Mouse (Mus musculus) macrophage (primary cell): ENCODE data around the gene Ripply3. TPM values are rescaled to one million over a fixed set of nuclear protein-coding genes. Genes with fewer than 3 reads are reported as not detected.

Experiments
- H3K27ac ChIP-seq: fragments of 350-480 bp; formaldehyde crosslinking; 2 replicates; pipeline ENCODE4 v1.9.0; 2021
- H3K36me3 ChIP-seq: fragments of 350-480 bp; formaldehyde crosslinking; 2 replicates; pipeline ENCODE4 v1.9.0; 2021; ENCODE audit errors: inconsistent target
- H3K4me3 ChIP-seq: fragments of 350-480 bp; formaldehyde crosslinking; 2 replicates; pipeline ENCODE4 v1.9.0; 2021; ENCODE audit errors: inconsistent target
- H3K79me2 ChIP-seq: fragments of 350-480 bp; formaldehyde crosslinking; 2 replicates; pipeline ENCODE4 v1.9.0; 2021; ENCODE audit errors: inconsistent target
- WGBS: methylation state at CpG from one replicate; pipeline ENCODE4 v1.1.7; 2026; ENCODE audit warnings: inconsistent platforms; ENCODE audit not compliant: missing documents; 5-methylcytosine and 5-hydroxymethylcytosine counted together
- polyA plus RNA-seq: library from polyadenylated mRNA; stranded (reverse); fragments of 250-400 nt; gene quantifications from 3 replicates; pipeline ENCODE4 v1.2.4, GENCODE M21; 2018; ENCODE audit warnings: inconsistent platforms

Gene Ripply3
- polyA plus RNA-seq, 1 experiment from 2014 or later = not detected

DNA sequence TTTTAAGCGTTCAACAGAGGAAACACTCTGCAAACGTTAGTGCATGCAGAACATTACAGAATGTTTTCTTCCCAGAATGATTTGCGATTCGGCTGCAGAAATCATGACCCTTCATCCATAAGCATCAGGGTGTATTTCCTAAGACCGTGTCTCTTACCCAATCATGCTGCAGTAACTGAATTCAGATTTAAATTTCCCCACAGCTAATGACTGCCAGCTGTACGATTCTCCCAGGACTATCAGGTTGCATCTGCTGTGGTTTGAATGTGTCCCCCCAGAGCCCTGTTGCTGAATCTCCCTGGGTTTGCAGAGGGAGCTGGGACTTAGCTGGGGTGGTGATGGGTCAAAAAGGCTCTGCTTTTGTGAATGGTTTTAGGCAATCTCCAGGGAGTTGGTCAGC is 20.3 kb upstream of the Ripply3 start:
- Histone ChIP-seq H3K4me3 (no peak overlapping the region), H3K79me2 (no peaks in the 10 kb centered on the region), H3K27ac (no peak overlapping the region), H3K36me3 (no peaks in the 10 kb centered on the region)
- WGBS = 56% methylated on average over 6 of the region's 6 CpGs

DNA sequence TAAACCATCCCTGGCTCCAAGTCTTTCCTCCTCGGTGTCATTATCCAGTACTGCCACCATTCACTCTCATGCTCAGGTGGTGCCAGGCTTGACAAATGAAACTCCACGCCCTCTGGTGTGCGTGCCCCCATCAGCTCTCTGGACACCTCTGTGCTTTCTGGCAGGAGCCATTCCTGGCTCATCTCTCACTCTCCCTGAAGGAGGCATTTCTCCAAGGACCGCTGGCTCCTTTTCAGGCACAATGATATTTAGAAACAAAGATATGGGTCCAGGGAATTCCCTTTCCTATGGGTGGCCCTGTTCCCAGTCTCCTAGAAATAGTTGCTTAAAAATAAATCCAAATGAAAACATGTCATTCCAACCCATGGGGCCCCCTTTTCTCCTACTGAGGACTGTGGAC is 19.2 kb upstream of the Ripply3 start:
- no peak overlapping the region for H3K27ac ChIP-seq
- no peaks in the 10 kb centered on the region for H3K36me3 ChIP-seq
- WGBS = 94% methylated on average over 4 of the region's 4 CpGs
- no peak overlapping the region for H3K4me3 ChIP-seq
- H3K79me2 ChIP-seq = no peaks in the 10 kb centered on the region

DNA sequence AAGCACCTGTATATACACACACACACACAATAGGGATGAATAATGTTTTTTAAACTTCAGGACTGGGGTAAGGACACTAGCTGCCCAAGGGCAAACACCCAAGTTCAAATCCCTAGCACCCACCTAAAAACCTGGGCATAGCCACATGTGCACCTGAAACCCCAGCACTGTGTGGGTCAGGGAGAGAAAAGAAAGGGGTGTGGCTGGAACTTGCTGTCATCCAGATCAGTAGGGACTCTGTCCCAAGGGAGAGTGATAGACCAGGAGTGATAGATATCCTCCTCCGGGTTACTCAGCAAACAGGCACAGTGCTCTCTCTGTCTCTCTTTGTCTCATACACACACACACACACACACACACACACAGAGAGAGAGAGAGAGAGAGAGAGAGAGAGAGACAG is 16.8 kb upstream of the Ripply3 start:
- H3K27ac ChIP-seq = no peak overlapping the region
- 80% methylated on average over 1 of the region's 1 CpGs for WGBS
- no peak overlapping the region for H3K4me3 ChIP-seq
- no peaks in the 10 kb centered on the region for H3K36me3 ChIP-seq
- no peaks in the 10 kb centered on the region for H3K79me2 ChIP-seq

DNA sequence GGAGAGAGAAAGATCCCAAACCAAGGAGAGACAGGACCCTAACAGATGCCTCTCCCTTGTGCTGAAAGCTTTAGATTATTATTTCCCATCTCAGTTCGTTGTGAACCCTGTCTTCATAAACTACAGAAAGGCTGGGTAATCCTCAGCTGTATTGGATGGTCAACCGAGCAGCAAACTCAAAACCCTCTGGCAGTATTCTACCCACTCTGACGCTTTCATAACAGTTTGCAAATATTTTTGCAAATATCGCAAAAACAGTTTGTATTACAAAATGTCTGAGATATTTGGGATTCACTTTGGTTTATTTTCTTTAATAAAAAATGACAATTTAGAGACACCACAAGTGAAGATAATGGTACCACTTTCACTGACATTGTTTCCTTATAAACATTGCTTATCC is 16.3 kb upstream of the Ripply3 start:
- Histone ChIP-seq H3K36me3 (no peaks in the 10 kb centered on the region), H3K27ac (no peak overlapping the region), H3K79me2 (no peaks in the 10 kb centered on the region), H3K4me3 (peak overlapping the region; percentile 62; the same call in 1 of the 2 replicates)
- 88% methylated on average over 4 of the region's 4 CpGs for WGBS

DNA sequence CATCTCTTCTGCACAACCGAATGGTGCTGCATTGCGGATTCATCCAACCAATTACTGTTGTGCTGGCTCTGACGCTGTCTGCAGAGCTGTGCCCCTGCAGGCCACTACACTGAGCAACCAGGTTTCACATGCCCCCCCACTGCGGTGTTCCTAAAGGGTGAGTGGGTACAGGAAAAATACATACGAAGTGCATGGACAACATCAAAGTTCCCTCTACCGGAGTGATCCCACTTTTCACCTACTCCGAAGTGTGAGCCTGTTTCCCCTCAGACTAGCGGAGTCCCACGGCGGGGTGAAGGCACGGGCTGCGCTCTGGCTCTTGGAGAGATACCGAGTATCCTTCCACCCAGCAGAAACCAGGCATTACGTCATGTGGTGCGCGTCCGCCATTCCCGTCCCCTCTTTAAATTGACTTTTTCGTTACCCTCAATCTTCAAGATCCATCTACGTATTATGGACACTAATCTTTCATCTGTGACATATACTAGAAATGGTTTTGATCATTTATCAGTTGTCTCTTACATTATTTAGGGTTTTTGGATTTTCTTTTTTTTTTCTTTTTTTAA is 15.5 kb upstream of the Ripply3 start:
- H3K79me2 ChIP-seq = no peaks in the 10 kb centered on the region
- peak overlapping the region; percentile 62 for H3K4me3 ChIP-seq
- under 1% methylated on average over 20 of the region's 20 CpGs for WGBS
- H3K27ac ChIP-seq = peak overlapping the region; percentile 87
- no peaks in the 10 kb centered on the region for H3K36me3 ChIP-seq

DNA sequence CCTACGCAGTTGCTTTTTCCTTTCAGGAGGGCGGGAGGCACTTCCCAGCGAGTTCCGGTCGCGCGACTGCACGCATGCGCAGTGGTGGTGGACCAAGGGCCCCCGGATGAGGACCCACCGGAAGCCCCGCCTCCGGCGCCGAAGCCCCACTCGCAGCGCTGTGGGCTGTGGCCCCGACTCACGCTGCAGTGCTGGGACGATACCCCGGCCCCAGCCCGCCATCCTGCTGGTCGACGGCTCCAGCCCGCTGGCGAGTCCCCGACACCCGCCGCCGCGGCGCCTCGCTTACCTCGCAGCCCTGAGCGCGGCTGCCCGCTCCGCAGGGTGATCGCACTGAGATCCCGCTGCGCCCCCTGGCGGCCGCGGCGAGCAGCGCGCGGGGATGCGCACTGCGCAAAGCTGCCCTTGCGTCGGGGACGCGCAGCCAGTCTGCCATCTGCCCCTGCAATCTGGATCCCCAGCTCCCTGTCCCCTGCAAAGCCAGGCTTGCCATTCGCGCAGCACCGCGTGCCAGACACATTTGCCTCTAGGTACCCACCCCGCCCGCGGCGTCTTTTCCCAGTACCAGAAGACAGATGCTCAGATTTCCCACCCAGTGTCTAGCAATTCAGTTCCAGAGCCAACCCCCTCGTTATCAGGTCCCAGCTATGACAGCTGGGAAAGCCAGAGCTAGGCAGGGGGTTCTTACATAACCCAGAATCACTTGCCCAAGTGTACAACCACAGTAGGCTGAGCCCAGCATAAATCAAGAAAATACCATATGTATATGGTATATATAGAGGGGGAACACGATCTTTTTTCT is 14.8 kb upstream of the Ripply3 start, which contains the start of gene Hlcs:
Hlcs (minus strand) TSS at position 343 of the 802 bp plus-strand sequence.
- H3K4me3 ChIP-seq = peak within 1 kb of the TSS; percentile 62
- no peaks in the 10 kb centered on the region for H3K79me2 ChIP-seq
- H3K36me3 ChIP-seq = no peaks in the 10 kb centered on the region
- H3K27ac ChIP-seq = peak within 1 kb of the TSS; percentile 87
- under 1% methylated on average over 61 of the region's 64 CpGs for WGBS

DNA sequence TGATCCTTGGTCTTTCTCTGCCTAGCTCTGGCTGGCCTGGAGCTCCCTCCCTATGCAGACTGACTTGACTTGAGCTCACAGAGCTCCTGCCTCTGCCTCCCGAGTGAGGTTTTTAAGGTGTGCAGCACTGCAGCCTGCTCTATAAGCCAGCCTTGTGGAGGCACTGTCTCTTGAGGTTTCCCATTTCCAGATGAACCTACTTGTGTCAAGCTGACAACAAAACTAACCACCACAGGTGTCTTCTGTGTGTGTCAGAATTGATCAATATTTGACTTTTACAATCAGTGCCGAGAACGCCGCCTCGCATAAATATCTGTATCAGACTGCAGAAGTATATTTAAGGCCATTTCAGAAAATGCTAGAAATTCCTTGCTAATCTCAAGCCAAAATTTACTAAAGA is 13.6 kb upstream of the Ripply3 start:
- H3K27ac ChIP-seq = no peak overlapping the region
- H3K4me3 ChIP-seq = no peak overlapping the region
- no peaks in the 10 kb centered on the region for H3K36me3 ChIP-seq
- WGBS = 95% methylated on average over 5 of the region's 5 CpGs
- H3K79me2 ChIP-seq = no peaks in the 10 kb centered on the region

DNA sequence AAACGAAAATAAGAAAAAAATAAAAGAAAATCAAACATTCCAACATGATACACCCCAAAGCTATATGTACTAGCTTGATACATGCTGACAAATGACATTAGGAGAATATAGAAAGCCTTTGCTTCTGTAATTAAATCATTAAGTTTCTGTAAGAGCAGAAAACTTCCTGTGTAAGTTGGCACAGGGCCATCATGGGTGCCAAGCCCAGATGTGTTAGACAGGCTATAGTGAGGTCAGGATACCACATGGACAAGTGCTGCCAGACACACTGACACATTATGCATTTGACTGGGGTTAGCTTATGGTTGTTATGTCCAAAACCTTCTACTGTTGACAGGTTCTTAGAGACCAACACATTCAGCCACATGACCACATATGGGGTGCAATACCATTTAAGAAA is 13.0 kb upstream of the Ripply3 start:
- H3K79me2 ChIP-seq = no peaks in the 10 kb centered on the region
- no peak overlapping the region for H3K4me3 ChIP-seq
- H3K36me3 ChIP-seq = no peaks in the 10 kb centered on the region
- 67% methylated on average over 1 of the region's 1 CpGs for WGBS
- no peak overlapping the region for H3K27ac ChIP-seq

DNA sequence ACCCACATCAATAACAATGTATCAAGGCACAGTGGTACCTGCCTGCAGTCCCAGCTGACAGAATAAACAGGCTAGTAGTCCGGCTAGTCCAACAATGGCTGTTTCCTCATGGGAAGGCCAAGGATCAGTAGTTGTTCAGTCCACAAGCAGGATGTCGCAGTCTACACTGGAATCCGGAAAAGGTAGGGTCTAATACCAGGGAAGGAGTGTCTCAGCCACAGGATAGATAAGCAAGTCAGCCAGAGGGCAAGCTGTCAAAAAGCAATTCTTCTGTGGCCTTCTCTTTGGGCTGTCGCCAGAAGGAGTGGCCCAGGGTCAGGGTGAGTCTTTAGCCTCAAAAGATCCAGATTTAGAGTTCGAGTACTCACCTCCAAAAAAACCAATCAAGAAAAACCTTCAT is 10.5 kb upstream of the Ripply3 start:
- Histone ChIP-seq H3K4me3 (no peak overlapping the region), H3K36me3 (no peaks in the 10 kb centered on the region), H3K27ac (no peak overlapping the region), H3K79me2 (no peaks in the 10 kb centered on the region)
- 93% methylated on average over 5 of the region's 5 CpGs for WGBS

DNA sequence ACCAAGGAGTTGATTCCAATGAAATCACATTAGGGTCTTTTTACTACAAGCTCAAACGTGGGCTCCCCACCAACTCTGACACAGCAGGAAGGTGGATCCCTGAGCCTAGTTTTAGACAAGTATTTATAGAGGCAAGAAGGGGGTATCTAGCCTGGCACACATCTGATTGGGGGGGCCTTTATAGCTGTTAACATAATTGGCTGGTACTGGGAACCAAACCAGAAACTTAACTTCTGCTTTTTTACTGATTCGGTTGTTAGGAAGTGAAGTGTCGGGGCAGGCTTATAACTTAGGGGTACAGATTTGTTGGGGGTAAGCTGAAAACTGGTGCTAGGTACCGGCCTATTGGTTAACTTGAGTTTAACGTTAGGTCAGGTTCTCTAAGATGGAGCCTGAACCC is 8.0 kb upstream of the Ripply3 start:
- Histone ChIP-seq H3K79me2 (no peaks in the 10 kb centered on the region), H3K36me3 (no peaks in the 10 kb centered on the region), H3K4me3 (no peak overlapping the region), H3K27ac (no peak overlapping the region)
- 53% methylated on average over 5 of the region's 5 CpGs for WGBS

DNA sequence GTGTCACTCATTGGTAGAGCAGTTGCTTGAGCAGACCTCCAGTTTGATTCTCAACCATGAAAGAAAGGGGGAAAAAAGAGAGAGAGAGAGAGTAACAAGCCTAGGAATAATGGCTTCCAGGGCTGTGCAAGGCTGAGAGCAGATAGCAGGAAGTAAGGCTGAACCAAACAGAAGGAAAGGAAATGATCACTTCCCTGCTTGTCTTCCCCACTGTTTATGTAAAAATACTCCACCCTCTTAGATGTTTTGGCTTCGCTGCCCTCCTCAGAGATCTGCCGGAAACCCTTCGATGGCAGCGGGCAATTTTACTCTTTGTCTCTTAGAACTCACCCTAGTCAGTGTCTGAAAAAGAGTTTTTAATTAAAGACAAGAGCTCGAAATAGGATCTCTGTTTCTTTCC is 4.5 kb upstream of the Ripply3 start:
- H3K4me3 ChIP-seq = no peak overlapping the region
- no peak overlapping the region for H3K27ac ChIP-seq
- H3K79me2 ChIP-seq = no peaks in the 10 kb centered on the region
- no peaks in the 10 kb centered on the region for H3K36me3 ChIP-seq
- WGBS = 56% methylated on average over 5 of the region's 5 CpGs

DNA sequence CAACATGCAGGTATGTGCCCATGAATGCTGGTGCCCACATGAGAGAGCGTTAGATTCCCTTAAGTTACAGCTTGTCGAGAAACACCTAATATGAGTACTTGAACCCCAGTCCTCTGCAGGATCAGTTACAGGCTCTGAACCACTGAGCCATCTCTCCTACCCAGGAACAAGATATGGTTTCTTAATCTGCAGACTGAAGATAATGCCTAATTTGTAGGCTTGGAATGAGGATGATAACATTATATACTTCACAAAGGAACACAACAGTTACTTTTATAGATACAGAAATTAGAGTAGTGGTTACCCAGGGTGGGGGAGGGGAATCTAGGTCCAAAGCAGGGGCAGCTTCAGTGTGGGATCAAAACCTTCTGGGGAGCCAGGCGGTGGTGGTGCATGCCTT is 2.2 kb upstream of the Ripply3 start:
- WGBS = 95% methylated on average over 3 of the region's 3 CpGs
- Histone ChIP-seq H3K4me3 (no peak overlapping the region), H3K36me3 (no peaks in the 10 kb centered on the region), H3K27ac (no peak overlapping the region), H3K79me2 (no peaks in the 10 kb centered on the region)

DNA sequence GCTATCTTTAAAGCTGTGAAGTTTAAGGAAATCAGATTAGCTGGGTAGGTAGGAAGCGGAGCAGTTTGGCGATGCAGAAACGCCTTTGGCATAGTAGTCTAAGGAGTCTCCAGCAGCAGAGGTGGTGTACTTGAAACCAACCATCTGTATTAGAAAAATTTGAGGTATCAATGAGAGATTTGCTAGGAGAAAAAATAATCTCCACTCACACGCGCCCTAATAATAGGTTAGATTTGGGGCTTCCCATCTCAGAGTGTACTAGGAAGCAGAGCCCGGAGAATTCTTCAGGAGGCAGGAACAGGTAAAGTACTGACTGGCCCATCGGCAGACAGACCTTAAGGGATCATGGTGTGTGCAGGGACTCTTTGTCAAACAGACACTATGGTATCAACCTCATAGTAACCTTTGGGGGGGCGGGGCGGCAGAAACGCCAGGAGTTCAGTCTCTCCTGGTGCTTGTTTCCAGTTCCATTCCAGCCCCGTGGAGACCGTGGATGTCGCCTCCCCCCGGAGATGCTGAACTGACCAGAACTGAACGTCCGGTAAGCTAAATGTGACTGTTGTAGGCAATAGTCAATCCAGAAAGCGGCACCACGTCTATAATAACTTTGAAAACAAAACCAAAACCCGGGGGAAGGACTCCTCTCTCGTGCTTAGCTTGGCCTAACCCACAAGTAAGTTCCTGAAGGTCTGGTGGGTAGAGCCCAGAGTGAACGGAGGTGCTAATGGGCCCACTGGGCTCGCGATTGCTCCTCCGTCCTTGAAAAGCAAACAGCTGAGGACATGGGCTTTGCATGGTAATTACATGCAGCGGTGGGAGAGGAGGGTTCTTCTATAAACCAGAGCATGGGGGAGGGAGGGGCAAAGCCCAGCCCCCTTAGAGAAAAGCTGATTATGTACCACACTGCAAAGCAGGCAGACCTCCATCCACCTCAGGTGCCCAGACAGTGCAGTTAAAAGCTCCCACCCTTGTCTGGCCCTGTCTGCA is 954 bp downstream of the Ripply3 start:
- 19% methylated on average over 25 of the region's 25 CpGs for WGBS
- H3K4me3 ChIP-seq = peak overlapping the region; percentile 1; the same call in 1 of the 2 replicates
- no peaks in the 10 kb centered on the region for H3K36me3 ChIP-seq
- no peak overlapping the region for H3K27ac ChIP-seq
- no peaks in the 10 kb centered on the region for H3K79me2 ChIP-seq

DNA sequence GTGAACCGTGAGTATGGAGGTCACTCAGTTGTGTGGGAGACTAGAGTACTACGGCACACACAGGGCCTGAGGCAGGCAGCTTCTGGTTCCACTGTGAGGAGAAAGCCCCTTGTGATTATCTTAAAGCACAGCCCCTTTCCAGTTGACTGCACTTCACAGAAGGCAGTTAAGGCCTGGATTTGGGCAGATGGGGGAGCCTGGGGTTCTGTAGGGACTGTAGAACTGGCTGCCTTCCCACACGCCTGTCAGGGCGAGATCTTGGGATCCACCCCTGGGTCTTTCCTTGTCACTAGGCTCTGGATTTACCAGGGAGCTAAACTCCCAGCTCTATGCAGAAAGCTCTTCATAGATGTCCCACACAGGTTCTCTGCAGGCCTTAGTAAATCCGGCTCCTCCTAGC is 2.2 kb downstream of the Ripply3 start:
- H3K4me3 ChIP-seq = no peak overlapping the region
- H3K36me3 ChIP-seq = no peaks in the 10 kb centered on the region
- 94% methylated on average over 5 of the region's 5 CpGs for WGBS
- no peaks in the 10 kb centered on the region for H3K79me2 ChIP-seq
- no peak overlapping the region for H3K27ac ChIP-seq
